Mouse (Mus musculus) adrenal gland, adult 2 months (tissue): ENCODE measurements around the gene Megf11. TPM values are rescaled to one million over a fixed set of nuclear protein-coding genes. Genes with fewer than 3 reads are reported as not detected.
"Not testable (repeated sequence)": the region's sequence is repeated elsewhere in the genome, so short reads cannot be mapped to it uniquely, and the experiment has no call there.

Source experiments
- DNase-seq: peaks from one replicate; pipeline ENCODE4 v3.0.0; 2021
- polyA plus RNA-seq: library from polyadenylated mRNA; depleted of rRNA; stranded (reverse); fragments of >200 nt; gene quantifications from 2 replicates; pipeline ENCODE4 v1.2.3, GENCODE M21; 2012
- total RNA-seq, 2 experiments: library from RNA; stranded (reverse); gene quantifications; 2 replicates each; pipeline ENCODE4 v1.2.3; 2021

Gene Megf11
- total and polyA plus RNA-seq, 3 experiments: 0.43 to 1.7 (median 1.2) TPM

DNA sequence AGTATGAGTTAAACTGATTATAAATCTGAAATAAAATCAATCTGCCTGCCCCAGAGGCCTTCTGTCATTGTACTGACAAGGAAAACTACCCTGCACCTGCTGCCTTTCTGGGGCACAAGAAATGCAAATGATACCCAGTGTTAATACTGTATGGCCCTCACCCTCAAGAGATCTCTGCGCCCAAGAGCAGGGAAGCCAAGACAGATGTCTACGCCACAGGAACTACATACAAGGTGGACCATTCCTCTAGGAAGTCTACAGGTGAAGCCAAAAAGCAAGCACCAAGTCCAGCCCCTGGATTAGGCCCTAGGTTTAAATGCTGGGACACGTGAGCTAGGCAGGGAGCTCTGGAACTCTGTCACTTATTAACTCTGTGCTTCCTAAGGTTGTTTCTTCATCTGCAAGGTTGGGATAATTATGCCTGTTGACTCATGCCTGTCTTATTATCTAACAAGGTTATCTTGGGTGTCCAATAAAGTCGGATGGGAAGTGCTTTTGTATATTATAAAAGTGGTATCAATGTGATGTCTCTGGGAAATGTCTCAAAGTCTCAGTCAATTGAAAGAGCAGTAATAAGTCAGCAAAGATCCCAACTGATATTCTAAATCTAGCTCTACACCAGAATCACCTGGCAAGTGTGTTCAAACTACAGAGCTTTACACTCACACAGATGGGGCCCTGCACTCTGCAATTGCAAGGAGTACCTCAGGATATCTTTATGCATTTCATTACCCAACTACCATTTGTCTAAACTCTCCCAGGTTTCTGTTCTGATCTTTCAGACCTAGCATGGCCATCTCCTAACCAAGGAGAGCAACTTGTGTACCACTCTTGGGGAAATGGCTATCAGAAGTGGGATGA lies 315.3 kb downstream of the Megf11 start:
- no peak for DNase-seq

DNA sequence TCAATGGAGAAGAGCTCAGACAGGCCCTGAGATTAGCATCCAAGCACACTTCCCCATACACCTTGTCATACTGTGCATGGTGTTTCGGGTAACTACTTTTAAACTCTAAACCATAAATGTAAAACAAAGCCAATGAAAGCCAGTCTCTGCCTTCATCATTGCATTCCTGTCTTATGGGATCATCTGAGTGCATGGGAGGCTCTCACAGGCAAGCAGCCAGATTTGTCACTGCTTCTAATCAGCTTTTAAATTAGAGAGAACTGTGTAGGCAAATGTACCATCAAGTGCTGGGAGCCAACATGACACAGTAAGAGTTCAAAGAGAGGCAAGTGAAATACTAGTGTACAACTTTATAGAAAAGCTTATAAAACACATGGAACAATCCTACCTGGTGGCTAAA lies 316.2 kb downstream of the Megf11 start:
- DNase-seq: no peak

DNA sequence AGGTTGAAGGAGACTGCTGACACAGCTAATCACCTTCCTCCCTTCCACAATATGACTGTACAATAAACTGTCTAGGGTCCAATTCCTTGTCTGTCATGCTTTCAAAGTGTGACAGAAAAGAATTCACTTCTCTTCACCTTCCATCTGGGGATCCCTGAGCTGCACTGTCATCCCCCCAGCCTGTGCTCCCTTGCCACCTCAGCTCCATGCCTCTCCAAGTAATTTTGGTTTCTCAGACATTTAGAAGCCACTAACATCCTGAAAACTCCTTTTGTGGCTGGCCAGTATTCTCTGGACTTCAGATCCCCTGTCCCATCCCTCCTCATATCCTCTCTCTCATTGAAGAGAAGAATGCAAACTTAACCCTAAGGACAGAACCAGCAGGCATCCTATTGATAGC lies 317.0 kb downstream of the Megf11 start:
- no peak for DNase-seq

DNA sequence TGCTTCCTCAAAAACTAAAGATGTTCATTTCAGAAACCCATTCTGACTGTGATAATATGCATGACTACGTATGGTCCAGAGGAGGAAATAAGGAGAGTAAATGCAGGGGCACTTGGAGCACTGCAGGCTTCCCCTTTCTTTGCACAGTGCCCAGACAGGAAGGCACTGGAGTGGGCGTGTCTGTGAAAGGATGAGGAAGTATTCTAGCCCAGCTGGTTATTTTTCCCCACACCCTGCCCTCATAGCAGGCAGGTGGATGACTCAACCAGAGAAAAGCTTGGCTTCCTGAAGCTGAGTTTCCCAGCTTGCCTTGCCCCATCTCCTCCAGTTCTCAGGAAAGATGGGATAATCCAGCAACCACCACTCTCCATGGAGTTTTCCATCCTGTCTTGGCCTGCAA lies 317.5 kb downstream of the Megf11 start:
- peak; percentile 32 for DNase-seq

DNA sequence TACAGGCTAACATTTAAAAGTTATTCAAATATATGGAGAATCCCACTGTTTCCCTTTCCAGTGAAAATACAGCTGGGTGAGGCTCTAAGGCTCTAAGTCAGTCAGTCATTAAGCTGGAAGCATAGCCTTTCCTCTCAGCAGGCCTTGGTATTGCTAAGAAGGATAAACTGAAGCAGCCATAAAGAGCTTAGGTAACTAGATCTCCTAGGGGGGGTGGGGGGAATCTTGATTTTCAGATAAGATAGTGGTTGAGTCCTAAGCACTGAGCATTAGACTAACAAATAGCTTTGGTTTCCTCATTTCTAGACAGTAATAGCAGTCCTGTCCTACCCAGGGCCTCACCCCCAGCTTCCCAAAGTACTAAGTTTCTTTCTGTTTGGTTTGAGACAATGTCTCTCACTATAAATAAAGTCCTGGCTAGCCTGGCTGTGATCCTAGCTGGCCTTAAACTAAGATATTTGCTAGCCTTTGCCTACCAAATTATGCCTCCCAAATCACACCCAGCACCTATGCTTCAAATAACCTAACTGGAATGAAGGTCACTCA lies 318.1 kb downstream of the Megf11 start:
- DNase-seq: no peak

DNA sequence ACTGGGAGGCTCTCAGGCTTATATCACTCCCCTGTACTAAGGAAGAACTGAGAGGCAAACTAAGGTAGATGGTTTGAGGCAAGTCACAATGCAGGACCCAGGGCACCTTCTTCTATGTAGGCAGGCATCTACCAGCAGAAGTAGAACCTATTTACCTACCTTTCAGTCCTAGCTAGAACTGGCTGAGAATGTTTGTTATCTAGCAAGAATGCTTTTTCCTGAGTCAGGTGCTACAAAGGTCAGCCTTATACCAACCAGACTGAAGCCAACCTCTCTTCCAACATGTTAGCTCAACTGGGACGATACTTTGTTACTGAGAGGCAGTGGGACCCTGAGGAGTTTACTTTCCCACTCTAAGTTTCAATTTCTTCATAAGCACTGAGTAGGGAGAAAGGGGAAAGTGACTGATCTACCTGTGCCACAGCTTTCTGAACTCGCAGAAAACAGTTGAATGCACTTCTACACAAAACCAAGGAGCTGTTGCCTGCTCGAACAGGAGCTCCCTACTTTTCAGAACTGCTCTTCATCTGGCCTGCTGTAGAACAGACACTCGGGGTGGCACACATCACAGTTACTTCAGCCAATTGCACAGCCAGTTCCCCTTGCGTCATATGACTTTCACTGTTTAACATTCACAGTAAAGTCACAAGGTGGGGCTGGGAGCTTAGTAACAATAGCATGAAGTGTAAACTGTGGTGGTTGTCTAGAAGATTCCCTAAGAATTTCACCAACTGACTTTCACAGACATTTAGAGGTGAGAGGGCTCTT lies 318.8 kb downstream of the Megf11 start:
- DNase-seq: no peak

DNA sequence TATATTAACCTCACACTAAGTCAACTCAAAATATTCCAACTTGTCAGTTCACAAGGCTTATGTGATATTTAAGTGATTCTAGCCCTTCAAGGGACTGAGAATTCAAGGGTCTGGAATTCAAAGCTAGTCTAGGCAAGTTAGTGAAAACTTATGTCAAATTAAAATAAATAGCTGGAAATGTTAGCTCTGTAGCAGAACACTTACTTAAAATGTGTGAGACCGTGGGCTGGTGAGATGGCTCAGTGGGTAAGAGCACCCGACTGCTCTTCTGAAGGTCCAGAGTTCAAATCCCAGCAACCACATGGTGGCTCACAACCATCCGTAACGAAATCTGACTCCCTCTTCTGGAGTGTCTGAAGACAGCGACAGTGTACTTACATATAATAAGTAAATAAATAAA lies 324.9 kb downstream of the Megf11 start:
- DNase-seq: not testable (repeated sequence)

DNA sequence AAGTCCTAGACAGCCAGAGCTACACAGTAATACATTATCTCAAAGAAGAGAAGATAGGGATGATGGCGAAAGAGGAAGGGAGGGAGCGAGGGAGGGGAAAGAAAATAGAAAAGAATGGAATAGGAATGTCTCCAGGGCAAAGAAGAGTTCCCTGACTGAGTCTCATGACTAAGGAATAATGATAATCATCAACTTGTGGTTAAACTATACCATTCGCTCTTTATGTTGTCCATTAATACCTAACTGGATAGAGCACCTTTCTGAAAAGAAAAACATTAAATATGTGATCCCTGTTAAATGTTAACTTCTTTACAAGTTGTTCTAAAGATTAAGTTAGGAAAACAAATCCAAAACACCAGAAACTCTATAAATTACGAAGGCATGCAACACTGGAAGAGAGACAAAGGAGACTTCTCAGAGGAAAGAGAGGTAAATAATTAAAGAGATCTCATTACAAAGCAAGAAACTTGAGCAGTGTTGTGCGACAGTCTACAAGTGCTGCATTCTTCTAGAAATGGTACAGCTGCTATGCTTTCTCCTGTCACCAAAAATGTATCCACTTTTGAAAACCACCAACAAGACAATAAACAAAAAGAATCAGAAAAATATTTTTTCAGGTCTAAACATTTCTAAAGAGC lies 334.2 kb downstream of the Megf11 start:
- no peak for DNase-seq

DNA sequence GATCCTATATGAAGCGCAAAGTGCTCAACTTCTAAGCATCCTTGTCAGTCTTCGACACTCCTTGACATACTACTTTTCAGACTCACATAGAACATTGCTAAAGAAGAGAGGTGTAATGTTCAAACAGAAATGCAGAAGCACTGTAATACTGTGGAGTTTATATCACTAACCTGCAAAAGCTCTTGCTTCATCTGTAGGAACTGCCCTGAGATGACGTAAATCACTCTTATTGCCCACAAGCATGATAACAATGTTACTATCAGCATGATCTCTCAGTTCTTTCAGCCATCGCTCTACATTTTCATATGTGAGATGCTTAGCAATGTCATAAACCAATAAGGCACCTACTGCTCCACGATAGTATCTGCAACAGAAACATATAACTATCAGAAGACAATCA lies 341.0 kb downstream of the Megf11 start:
- no peak for DNase-seq

DNA sequence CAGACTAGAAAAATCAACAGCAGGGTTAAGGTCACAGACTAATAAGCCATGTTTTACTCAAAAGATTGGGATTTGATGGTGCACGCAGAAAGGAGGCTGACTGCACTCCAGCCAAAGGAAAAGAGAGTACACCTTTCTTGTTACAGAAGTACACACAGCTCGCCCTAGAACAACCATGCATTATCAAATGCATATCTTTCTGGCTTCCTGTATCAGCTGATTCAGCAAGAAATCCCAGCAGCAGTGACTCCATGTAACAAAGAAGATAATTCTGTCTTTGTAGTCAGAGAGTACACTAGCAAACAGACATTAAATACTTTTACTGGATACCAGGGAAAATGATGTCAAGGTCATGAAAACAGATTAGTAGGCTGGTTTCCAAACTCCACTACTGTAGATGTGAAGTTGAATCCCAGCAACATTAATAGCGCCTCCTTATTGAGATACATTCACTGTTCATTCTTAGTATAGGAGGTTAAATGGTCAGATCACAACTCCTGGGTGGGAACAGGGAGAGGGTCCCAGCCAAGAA lies 345.7 kb downstream of the Megf11 start:
- peak; percentile 11 for DNase-seq

DNA sequence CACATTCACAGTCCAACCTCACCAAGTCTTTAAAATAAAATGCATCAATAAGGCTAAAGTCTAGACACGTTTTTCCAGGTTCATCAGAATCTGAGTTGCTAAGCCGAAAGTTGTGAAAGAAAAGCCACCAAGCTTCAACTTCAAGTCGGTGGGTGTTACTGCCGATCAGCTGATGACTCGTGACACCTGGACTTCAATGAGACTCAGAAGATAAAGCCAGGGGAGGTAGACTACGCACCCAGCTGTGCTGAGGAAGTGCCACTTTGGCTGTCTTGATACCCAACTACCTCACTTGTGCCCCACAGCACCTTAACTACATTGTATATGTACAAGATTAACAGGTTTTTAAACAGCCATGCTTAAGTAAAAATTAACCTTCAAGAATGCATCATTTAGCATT lies 348.7 kb downstream of the Megf11 start:
- DNase-seq: peak; percentile 2

DNA sequence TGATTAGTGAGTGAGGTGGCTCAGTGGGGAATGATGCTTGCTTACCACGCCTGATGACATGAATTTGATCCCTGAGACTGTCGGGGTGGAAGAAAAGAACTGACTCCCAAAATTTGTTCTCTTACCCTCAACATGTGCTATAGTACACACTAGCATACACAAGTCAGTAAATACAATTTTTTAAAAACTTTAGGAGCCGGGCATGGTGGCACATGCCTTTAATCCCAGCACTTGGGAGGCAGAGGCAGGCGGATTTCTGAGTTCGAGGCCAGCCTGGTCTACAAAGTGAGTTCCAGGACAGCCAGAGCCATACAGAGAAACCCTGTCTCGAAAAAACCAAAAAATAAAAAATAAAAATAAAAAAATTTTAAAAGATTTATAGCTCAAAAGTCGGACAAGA lies 349.6 kb downstream of the Megf11 start:
- not testable (repeated sequence) for DNase-seq

DNA sequence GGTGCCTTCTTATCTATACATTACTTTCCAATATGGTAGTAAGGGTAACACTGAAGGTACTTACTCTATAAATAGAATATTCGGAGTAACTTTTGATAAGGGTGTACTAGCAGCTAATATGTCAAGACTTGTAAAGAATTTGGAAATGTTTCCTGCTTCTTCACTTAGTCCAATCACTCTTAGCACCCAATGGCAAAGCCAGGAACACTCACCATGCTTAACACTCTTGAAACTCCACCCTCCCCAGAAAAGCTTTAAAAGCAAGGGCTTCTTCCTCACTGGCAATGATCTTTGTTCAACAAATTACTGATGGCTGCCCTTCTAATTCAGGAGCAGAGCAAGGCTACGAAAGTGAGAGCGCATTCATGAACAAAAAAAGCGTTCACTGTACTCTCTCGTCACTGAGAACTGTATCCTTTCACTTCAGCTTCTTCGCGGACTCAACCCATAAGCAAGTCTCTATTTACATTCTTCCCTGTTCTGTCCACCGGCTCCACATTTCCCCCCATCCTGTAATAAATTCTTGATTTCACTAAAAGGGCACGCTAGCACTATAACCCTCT lies 350.7 kb downstream of the Megf11 start:
- no peak for DNase-seq

DNA sequence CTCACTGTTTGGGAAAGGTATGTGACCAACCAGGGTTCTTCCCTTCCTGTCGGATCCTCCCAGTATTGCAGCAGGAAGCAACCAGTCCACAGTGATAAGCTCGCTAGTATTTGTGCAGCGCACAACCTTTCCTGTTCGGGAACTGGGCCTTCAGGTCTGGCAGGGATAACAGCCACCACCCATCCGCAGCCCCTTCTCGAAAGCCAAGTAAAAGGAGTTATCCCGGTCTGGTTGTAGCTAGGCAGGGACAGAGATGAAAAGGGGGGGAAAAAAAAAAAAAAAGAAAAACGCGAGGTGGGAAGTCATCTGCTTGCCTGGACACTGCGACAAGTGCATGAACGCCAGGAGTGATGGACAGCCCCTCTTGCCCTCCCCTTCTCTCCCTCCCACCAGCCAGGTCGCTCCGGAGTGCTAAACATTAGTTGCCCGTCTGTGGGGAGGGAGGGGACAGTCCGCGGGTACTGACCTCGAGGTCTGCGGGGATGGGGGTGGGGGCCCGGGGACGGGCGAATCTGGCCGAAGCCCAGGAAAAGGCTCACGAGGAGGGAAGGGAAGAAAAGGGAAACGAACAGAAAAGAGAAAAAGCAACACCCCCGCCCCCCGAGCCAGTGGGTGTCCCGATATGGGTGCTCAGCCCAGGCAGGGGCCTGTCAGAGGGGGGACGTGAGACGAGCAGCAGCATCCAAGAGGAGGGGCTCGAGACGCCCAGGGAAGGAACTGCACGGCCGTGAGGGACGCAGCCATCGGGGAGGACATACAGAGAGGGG lies 351.4 kb downstream of the Megf11 start:
- DNase-seq: peak; percentile 82

DNA sequence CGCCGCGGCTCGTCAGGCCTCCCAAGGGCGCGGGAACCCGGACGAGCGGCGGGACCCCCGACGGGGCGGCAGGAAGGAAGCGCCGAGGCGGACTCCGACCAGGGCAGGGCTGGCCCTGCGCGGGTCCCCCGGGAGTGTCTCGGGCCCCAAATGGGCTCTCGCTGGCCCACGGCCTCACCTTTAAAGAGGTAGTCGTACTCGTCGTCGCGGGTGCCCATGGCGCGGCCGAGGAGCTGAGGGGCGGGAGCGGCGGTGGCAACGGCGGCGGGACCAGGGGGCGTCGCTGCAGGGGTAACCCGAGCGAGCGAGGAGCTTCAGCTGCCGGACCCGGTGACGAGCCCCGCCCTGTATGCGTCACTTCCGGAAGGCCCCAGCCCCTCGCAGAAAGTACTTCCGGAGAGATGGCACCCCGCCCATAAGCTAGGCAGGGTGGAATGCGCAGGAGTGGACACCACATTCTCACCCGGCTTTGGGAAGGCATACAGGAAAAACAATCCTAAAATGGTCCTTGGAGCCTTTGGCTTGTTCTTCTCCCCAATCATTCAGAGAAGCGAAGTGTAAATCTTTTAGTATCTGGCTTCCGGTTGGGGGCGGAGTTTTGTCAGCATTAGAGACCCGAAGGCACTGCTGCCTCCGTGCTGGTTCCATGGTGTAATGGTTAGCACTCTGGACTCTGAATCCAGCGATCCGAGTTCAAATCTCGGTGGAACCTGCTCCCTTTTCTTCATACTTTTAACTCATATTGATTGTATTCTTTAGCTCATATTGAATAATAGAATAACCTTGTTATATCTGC lies 352.2 kb downstream of the Megf11 start, which contains the start of gene Rab11a:
Rab11a (minus strand) TSS at position 353 of the 796 bp plus-strand sequence.
- DNase-seq: peak; percentile 96

DNA sequence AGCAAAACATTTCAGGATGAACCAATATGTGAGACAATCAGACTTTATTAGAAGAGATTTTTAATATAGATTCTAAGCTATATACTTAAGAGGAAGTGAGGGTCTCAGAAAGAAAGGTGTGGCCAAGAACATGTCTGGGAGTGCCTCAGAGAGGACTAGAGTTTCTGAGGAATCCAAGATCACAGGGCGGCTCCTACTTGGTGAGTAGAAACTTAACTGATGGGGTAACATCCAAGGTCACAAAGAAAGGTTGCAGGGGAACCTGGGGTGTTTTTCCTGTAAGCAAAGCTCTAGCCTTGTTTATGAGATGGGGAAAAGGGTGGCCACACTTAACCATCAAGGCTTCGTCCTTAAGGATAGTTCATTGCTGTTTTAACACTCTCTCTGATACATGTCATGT lies 353.6 kb downstream of the Megf11 start:
- DNase-seq: no peak

DNA sequence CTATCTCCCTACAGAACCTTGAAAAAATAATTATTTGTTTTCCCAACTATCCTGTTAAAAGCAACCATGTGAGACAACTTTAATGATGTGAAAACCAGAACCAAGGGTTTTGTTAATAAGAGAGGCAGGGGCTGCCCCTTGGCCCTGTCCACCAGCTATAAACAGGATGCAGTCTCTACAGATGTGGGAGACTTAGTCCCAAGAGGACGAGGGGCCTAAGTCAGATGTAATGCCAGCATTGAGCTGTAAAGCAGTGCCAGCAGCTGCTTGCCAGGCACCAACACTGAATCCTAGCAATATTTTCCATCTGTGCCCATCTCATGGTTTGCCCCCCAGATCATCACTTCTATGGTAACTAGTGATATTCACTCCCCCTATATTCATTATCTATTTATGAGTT lies 357.0 kb downstream of the Megf11 start:
- DNase-seq: no peak

DNA sequence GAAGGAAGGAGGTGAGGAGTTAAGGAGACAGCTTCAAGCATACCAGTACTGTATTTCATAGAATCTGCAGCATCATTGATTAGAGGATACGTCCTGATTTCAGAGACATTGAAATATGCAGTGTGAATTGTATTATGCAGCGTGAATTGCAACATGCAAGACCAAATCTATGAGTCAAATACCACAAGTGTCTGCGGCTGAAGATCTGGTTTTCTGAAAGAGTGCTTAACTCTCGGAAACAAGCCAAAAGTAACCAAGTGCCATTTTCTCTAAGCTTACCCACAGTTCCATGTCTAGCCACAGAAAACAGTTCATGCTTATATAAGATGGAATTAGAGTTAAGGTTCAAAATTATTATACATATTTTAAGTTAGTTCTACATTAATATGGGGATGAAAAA lies 362.3 kb downstream of the Megf11 start:
- DNase-seq: no peak

DNA sequence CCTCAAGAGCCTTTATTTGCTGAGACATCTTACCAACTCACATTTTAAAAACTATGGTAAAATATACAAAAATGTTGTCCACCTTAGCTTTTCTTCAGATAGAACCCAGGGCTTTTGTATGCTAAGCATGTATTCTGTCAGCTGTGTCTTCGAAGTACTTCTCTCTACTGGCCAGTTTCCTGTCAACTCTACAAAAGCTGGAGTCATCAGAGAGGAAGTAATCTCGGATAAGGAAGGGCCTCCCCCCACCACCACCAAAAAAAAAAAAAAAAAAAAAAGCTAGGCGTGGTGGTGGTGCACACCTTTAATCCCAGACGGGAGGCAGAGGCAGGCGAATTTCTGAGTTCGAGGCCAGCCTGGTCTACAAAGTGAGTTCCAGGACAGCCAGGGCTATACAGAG lies 363.9 kb downstream of the Megf11 start:
- DNase-seq: no peak

DNA sequence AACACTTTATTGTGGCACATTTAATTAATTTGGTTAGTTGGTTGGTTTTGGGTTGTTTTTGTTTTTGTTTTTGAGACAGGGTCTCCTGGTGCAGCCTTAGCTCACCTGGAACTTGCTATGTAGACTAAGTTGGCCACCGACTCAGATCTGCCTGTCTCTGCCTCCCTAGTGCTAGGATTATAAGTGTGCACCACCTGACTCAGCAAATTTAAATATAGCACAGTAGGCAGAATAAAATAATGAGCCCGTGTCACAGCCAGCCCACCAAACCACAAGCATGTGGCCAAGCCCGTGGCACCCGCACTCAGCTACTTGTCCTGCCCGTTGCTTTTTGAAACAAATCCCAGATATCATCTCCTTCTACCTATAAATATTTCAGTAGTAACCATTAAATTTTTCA lies 367.1 kb downstream of the Megf11 start:
- no peak for DNase-seq
